Mouse (Mus musculus): ENCODE data around the gene Mmp21. TPM values are rescaled to one million over a fixed set of nuclear protein-coding genes. Genes with fewer than 3 reads are reported as not detected.

Gene Mmp21
- polyA plus RNA-seq, 1 experiment from 2014 or later = not detected

Other genes starting within 250 kb of the Mmp21 start
- not detected in 2 replicates for gene Tex36, start 77.9 kb downstream of the Mmp21 start, polyA plus RNA-seq (2016; fragmentation: Nextera tagmentation; extraction: Ambion mirVana)
- gene Edrf1, start 42.5 kb downstream of the Mmp21 start, polyA plus RNA-seq (2016; fragmentation: Nextera tagmentation; extraction: Ambion mirVana) = 30.4 TPM in 2 replicates
- gene Bccip, start 29.3 kb upstream of the Mmp21 start, polyA plus RNA-seq (2016; fragmentation: Nextera tagmentation; extraction: Ambion mirVana) = 206 and 207 TPM in 2 replicates
- 29.3 and 31.6 TPM in 2 replicates for gene Uros, start 30.0 kb upstream of the Mmp21 start, polyA plus RNA-seq (2016; fragmentation: Nextera tagmentation; extraction: Ambion mirVana)
- 0.16 TPM in 1 of 2 replicates, not detected in the other for gene Fank1, start 96.8 kb upstream of the Mmp21 start, polyA plus RNA-seq (2016; fragmentation: Nextera tagmentation; extraction: Ambion mirVana)
- 18.3 and 18.6 TPM in 2 replicates for gene Dhx32, start 102.7 kb upstream of the Mmp21 start, polyA plus RNA-seq (2016; fragmentation: Nextera tagmentation; extraction: Ambion mirVana)

All from limb, embryonic 12.5 days (tissue).